Mouse (Mus musculus) hindbrain, embryonic 12.5 days (tissue): ENCODE results near the gene Pde6d. TPM values are rescaled to one million over a fixed set of nuclear protein-coding genes. Genes with fewer than 3 reads are reported as not detected.
"Not testable (repeated sequence)": the region's sequence is repeated elsewhere in the genome, so short reads cannot be mapped to it uniquely, and the experiment has no call there.

Experiments used
- ATAC-seq: fragments of 200-750 bp; cut with Nextera tagmentation; 2 replicates; pipeline ENCODE4 v1.8.0; 2017; ENCODE audit warnings: moderate TSS enrichment; ENCODE audit not compliant: low FRiP score
- H3K27ac ChIP-seq: fragments of 300-500 bp; sonication (generic); 2 replicates; pipeline ENCODE4 v1.5.1; 2016; ENCODE audit warnings: mild to moderate bottlenecking
- H3K27me3 ChIP-seq: fragments of 300-500 bp; sonication (generic); 2 replicates; pipeline ENCODE4 v1.6.1; 2016; ENCODE audit warnings: mild to moderate bottlenecking
- H3K36me3 ChIP-seq: fragments of 300-500 bp; sonication (generic); 2 replicates; pipeline ENCODE4 v1.6.1; 2016; ENCODE audit warnings: mild to moderate bottlenecking
- H3K4me1 ChIP-seq: fragments of 300-500 bp; sonication (generic); 2 replicates; pipeline ENCODE4 v1.6.1; 2016
- H3K4me2 ChIP-seq: fragments of 300-500 bp; sonication (generic); replicated peaks from 2 replicates; pipeline ENCODE4 v1.6.1; 2016; ENCODE audit warnings: mild to moderate bottlenecking
- H3K4me3 ChIP-seq: fragments of 300-500 bp; sonication (generic); 2 replicates; pipeline ENCODE4 v1.5.1; 2016; ENCODE audit warnings: mild to moderate bottlenecking
- H3K9ac ChIP-seq: fragments of 300-500 bp; sonication (generic); 2 replicates; pipeline ENCODE4 v1.6.1; 2016; ENCODE audit warnings: mild to moderate bottlenecking, moderate library complexity
- H3K9me3 ChIP-seq: fragments of 300-500 bp; sonication (generic); replicated peaks from 2 replicates; pipeline ENCODE4 v1.6.1; 2016; ENCODE audit warnings: mild to moderate bottlenecking
- WGBS: fragments of 180-500 bp; shearing (Covaris S2); methylation state at CpG from one replicate; pipeline ENCODE4 v1.1.7; 2016; 5-methylcytosine and 5-hydroxymethylcytosine counted together
- polyA plus RNA-seq: library from polyadenylated mRNA; unstranded; fragments of >200 nt; fragmentation: Nextera tagmentation; extraction: Ambion mirVana; gene quantifications from 2 replicates; pipeline ENCODE4 v1.2.1, GENCODE M21; 2016

The Pde6d gene
- polyA plus RNA-seq, 1 experiment from 2014 or later = 93.7 TPM

DNA sequence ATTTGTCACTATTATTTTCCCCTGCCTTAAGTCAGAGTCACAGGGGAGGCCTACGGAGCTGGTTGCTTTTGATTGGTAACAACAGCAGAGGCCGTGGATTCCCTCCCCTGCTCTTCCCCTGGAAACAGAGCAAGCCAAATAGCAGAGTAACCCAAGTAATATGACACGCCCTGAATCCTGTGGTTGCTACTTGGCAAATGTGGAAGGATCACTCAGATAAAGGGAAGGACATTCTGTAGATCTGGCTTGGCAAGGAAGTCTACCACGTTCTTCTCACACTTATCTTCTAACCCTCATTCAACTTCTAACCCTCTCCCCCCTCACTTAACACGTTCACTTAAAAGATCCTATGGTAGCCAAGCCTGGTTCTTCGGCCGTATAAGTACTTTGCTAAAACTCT lies 24.6 kb downstream of the Pde6d start:
- Histone ChIP-seq H3K36me3 (peaks cover 22% of the 10 kb centered on the region), H3K4me3 (no peak overlapping the region), H3K4me1 (no peaks in the 10 kb centered on the region), H3K9me3 (no peaks in the 10 kb centered on the region), H3K27me3 (no peaks in the 10 kb centered on the region), H3K27ac (no peak overlapping the region), H3K4me2 (no peak overlapping the region), H3K9ac (no peak overlapping the region)
- no peak for ATAC-seq
- 80% methylated on average over 7 of the region's 7 CpGs for WGBS

DNA sequence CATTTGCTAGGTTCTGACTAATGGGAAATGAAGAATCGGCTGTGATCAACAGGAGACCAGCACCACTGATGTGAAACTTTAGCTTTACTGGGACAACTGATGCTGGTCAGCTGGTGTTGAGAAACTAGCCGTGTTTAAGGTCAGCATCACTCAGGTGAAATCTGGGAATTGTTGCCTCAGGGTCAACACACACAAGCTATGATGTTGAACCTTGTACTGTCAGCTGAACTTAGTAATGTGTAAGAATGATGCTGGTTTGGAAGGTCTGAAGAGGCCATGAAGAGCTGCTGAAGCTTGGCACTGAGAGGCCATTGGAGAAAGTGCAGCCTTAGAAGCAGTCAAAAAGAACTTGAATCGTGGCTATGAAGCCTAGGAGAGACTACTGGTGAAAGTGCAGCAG lies 26.8 kb downstream of the Pde6d start:
- Histone ChIP-seq H3K4me2 (no peak overlapping the region), H3K4me3 (no peak overlapping the region), H3K27ac (no peak overlapping the region), H3K9me3 (no peaks in the 10 kb centered on the region), H3K9ac (no peak overlapping the region), H3K36me3 (peaks cover 18% of the 10 kb centered on the region; the same call in 1 of the 2 replicates), H3K4me1 (no peaks in the 10 kb centered on the region), H3K27me3 (no peaks in the 10 kb centered on the region)
- no peak for ATAC-seq
- 83% methylated on average over 3 of the region's 3 CpGs for WGBS

DNA sequence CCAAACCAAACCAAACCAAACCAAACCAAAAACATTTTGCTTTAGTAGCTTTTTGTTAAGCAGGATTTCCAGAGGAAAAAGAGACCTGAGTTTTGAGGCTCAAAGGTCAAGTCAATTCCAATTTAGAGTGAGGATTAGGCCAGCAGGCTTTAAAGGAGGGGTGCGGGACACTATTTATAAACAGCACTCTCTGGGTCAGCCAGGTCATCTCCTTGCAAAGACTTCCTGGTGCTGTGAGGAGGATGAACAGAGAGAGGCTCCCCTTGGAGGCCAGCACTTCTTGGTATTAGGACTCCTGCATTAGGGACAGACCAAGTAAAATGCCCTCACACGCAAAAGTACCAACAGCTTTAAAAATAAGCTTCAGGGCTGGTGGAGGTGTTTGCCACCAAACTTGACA lies 30.6 kb downstream of the Pde6d start:
- H3K27me3 ChIP-seq = no peaks in the 10 kb centered on the region
- H3K9me3 ChIP-seq = no peaks in the 10 kb centered on the region
- peaks cover 22% of the 10 kb centered on the region for H3K36me3 ChIP-seq
- 48% methylated on average over 2 of the region's 2 CpGs for WGBS
- no peak overlapping the region for H3K27ac ChIP-seq
- no peak overlapping the region for H3K4me2 ChIP-seq
- ATAC-seq = no peak
- H3K4me1 ChIP-seq = no peaks in the 10 kb centered on the region
- no peak overlapping the region for H3K9ac ChIP-seq
- H3K4me3 ChIP-seq = no peak overlapping the region

DNA sequence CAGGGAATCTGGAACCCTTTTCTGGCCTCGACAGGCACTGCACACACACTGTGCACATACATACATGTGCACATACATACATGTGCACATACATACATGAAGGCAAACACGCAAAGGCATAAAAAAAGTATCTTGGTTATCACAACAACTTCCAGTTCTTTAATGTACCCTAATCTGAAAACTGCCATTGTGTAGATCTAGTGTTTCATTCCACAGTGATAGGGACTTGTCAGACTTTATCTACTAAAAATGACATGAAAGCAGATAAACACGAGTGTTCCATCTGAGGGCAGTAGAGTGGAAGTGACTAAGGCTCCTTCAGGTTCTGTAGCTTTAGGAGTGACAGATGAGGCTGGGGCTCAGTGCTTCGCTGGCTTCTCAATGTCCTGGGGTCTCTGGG lies 31.1 kb downstream of the Pde6d start:
- WGBS = 88% methylated on average over 4 of the region's 4 CpGs
- peaks cover 21% of the 10 kb centered on the region for H3K36me3 ChIP-seq
- ATAC-seq = no peak

DNA sequence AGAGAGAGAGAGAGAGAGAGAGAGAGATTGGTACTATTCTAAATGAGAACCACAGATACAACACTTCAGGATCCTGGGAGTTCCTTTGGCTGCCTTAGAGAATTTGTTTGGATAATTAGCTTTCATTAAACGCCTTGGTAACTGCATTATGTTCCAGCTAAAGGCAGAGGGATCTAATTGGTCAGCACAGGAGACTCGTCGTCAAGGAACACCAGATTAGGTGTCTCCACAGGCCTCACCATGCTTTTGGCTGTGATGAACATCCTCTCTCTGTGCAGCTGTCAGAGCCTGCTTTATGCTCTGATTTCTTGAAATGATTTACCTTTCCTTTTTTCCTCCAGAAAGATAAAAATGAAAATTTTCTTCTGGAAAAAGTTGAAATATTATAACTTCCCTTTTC lies 35.6 kb downstream of the Pde6d start:
- no peak overlapping the region for H3K4me3 ChIP-seq
- no peak overlapping the region for H3K4me2 ChIP-seq
- ATAC-seq = no peak
- H3K4me1 ChIP-seq = no peaks in the 10 kb centered on the region
- H3K27ac ChIP-seq = no peak overlapping the region
- no peaks in the 10 kb centered on the region for H3K9me3 ChIP-seq
- WGBS = 68% methylated on average over 3 of the region's 3 CpGs
- peaks cover 59% of the 10 kb centered on the region for H3K36me3 ChIP-seq
- no peaks in the 10 kb centered on the region for H3K27me3 ChIP-seq
- no peak overlapping the region for H3K9ac ChIP-seq

More for the DNA sequence above, 31.1 kb downstream of the Pde6d start:
- H3K9ac ChIP-seq = no peak overlapping the region
- H3K9me3 ChIP-seq = no peaks in the 10 kb centered on the region
- no peak overlapping the region for H3K4me3 ChIP-seq
- no peaks in the 10 kb centered on the region for H3K4me1 ChIP-seq
- no peak overlapping the region for H3K27ac ChIP-seq
- H3K27me3 ChIP-seq = no peaks in the 10 kb centered on the region
- no peak overlapping the region for H3K4me2 ChIP-seq

DNA sequence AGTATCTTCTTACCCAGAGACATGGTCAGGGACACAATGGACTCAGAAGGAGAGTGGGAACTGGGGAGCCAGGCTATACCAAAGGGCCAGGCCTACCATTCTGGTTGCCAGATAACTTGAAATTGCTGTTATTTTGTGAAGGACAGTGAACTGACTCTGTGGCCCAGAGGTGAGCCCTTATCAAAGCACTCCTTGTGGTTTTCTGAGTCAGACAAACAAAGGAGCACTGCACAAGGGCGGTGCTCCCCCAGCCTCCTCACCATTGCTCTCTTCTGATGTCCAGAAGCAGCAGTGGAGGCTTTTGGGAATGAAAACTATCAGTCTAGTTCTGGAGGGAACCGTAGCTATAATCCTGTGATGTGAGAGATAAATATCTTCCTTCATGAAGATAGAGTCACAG lies 39.8 kb downstream of the Pde6d start:
- 91% methylated on average over 2 of the region's 2 CpGs for WGBS
- no peaks in the 10 kb centered on the region for H3K4me1 ChIP-seq
- H3K4me3 ChIP-seq = no peak overlapping the region
- no peaks in the 10 kb centered on the region for H3K27me3 ChIP-seq
- H3K4me2 ChIP-seq = no peak overlapping the region
- no peak for ATAC-seq
- H3K9me3 ChIP-seq = no peaks in the 10 kb centered on the region
- peaks cover 55% of the 10 kb centered on the region for H3K36me3 ChIP-seq
- H3K9ac ChIP-seq = no peak overlapping the region
- H3K27ac ChIP-seq = no peak overlapping the region

DNA sequence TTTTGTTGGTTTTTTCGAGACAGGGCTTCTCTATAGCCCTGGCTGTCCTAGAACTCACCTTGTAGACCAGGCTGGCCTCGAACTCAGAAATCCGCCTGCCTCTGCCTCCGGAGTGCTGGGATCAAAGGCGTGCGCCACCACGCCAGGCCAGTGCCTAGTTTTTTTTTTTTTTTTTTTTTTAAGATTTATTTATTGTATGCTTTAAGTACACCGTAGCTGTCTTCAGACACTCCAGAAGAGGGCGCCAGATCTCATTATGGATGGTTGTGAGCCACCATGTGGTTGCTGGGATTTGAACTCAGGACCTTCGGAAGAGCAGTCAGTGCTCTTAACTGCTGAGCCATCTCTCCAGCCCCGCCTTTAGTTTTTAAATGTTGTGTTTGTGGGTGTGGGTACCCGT lies 42.8 kb downstream of the Pde6d start:
- not testable (repeated sequence) for H3K9me3 ChIP-seq, H3K27me3 ChIP-seq, H3K4me1 ChIP-seq, H3K4me3 ChIP-seq, H3K27ac ChIP-seq, H3K9ac ChIP-seq, ATAC-seq, H3K4me2 ChIP-seq
- peaks cover 33% of the 10 kb centered on the region for H3K36me3 ChIP-seq
- 92% methylated on average over 12 of the region's 12 CpGs for WGBS

DNA sequence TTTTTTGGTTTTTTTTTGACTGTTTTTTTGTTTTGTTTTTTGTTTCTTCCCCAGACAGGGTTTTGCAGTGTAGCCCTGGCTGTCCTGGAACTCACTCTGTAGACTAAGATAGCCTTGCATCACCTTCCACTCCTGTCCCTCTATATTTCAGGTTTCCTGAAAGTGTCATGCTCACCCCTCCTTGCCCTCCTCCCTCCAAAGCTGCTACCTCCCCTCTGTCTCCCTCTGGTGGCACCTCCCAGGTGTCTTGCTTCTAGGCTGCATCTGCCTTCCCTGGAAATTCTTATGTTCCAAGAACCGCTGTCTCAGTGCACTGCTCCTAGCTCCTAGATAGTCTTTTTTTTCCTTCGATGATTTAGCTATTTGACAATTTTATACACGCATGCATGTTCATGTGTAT lies 44.0 kb downstream of the Pde6d start:
- Histone ChIP-seq H3K27me3 (no peaks in the 10 kb centered on the region), H3K27ac (no peak overlapping the region), H3K4me3 (no peak overlapping the region), H3K36me3 (peaks cover 25% of the 10 kb centered on the region), H3K9ac (no peak overlapping the region), H3K4me1 (no peaks in the 10 kb centered on the region), H3K9me3 (no peaks in the 10 kb centered on the region), H3K4me2 (no peak overlapping the region)
- WGBS = 59% methylated on average over 3 of the region's 3 CpGs
- no peak for ATAC-seq

DNA sequence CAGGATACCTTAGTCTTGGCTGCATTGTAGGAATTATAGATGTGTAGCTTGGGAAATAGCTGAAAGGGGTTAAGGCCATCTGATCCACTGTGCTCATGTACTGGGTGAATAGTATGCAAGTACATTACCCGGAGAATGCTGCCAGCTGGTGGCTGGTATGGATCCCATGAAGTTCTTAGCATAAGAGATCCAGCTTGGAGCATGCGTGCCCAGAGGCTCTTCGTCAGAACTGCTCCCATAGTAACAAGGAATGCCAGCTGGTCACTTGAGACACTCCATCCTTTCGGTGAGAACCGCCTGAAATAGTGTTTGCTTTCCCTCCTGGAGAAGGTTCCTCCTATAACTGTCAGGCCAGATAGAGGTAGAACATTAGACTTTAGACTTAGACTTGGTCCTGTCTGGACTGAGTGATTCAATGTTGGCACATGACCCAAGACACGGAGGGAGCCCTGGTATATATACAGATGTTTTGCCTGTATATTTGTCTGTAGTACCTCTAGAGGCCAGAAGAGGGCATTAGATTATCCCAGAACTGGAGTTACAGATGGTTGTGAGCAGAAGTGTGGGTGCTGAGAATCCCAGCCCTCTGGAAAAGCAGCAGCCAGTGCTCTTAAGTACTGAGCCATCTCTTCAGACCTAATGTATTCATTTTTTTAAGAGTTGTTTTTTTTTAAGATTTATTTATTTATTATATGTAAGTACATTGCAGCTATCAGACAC lies 48.9 kb downstream of the Pde6d start:
- no peaks in the 10 kb centered on the region for H3K9me3 ChIP-seq
- H3K4me3 ChIP-seq = no peak overlapping the region
- H3K27ac ChIP-seq = no peak overlapping the region
- H3K36me3 ChIP-seq = peaks cover 27% of the 10 kb centered on the region
- no peak overlapping the region for H3K4me2 ChIP-seq
- no peaks in the 10 kb centered on the region for H3K27me3 ChIP-seq
- peaks cover 29% of the 10 kb centered on the region for H3K4me1 ChIP-seq
- WGBS = 89% methylated on average over 6 of the region's 6 CpGs
- no peak for ATAC-seq
- no peak overlapping the region for H3K9ac ChIP-seq

DNA sequence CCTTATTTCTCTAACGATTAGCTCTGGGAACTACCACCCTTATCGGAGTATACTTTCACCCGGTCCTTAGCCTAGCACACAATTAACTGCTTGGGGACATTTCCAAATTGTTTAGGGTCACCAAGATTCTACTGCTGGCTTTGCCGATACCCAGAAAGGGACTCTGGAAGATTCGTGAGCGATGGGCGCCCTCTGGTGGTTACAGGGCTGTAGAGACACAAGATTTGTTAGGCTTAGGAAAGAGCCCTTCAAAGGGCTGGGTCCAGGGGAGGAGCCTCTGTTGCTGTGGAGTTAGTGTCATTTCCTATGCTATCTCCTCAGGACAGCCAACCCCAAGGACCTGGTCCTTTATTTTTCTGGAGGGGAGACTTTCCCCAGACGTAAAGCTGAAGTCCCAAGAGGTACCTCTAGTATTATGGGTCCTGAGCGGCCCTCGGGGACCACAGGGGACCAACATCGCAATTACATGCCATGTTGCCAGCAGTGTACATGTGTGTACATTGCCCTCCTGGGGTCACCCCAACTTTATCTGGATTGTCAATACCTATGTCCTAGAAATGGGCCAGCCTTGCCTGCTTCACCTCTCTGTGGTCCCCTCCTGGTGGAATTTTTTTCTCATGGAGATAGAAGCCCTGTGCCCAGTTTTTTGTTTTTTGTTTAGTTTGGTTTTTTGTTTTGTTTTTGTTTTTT lies 49.9 kb downstream of the Pde6d start:
- Histone ChIP-seq H3K27ac (peak overlapping the region; percentile 81), H3K4me1 (peaks cover 29% of the 10 kb centered on the region), H3K4me3 (no peak overlapping the region), H3K36me3 (peaks cover 27% of the 10 kb centered on the region), H3K4me2 (peak overlapping the region; percentile 36), H3K9ac (no peak overlapping the region), H3K9me3 (no peaks in the 10 kb centered on the region), H3K27me3 (no peaks in the 10 kb centered on the region)
- WGBS = 25% methylated on average over 11 of the region's 11 CpGs
- peak; percentile 54 for ATAC-seq

DNA sequence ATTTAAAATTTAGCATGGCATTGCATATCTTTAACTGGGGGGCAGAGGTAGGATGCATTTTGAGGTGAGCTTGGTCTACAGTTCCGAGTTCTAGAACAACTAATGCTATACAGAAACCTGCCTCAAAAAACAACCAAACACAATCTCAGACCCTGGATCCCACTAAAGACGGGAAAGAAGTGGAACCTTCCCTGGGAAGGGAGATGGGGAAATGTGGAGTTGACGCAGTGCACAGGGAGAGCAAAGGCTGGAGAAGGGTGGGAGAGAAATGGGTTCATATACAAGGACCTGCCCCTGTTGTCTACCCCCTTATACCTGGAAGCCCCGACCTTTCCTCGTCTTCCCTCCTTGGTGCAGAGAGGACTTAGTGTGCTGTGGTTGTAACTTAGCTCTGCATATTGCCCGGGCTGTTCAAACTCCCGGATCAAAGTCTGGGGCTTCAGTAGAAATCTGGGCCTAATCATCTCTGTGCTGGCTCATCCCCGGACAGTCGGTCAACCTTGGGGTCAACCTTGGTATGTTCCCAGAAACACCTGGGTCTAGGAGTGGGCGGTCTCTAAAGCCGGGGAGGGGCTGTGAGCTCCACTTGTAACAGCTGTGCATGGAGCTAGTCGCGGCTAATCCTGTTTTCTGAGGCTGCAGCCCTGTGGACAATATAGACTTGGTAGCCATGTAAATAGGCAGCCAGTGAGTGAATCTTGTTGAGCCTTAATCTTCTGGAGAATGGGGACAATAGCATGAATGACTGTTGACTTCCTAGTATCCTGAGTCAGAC lies 50.7 kb downstream of the Pde6d start:
- peak; percentile 4 for ATAC-seq
- Histone ChIP-seq H3K27ac (peak overlapping the region; percentile 81), H3K9me3 (no peaks in the 10 kb centered on the region), H3K9ac (peak overlapping the region; percentile 32; the same call in 1 of the 2 replicates), H3K4me3 (no peak overlapping the region), H3K4me1 (peaks cover 29% of the 10 kb centered on the region), H3K4me2 (peak overlapping the region; percentile 36), H3K36me3 (peaks cover 27% of the 10 kb centered on the region), H3K27me3 (no peaks in the 10 kb centered on the region)
- 5% methylated on average over 13 of the region's 13 CpGs for WGBS

DNA sequence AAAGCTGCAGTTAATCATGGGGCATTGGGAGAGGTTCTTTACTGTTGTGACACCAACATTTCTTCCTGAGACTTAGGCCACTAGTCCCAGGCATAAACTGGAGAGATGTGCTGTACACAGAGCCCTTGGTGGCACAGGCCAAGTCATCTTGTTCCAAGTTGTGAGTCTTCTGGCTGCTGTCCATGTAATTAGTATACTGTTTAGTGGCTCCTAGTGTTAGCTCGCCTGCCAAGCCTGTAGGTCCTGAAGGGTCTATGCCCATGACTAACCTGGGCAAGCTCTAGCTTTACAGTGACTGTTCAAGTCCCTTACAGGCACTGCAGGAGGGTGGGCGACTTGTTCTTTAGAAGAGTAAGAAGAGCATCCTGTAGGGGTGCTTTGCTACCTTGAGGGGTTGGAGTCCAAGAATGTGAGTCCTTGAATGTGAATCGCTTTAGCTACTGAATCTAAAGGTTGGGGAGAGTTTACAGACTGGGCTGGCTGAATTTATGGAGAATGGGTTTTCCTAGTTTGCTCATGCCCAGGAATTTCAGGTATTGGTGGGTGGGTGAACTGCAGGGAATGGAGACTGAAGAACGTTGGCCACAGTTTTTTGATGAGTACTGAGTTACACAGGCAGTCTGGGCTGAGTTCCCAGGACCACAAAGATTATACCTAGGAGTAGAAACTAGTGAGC lies 51.4 kb downstream of the Pde6d start:
- Histone ChIP-seq H3K9me3 (no peaks in the 10 kb centered on the region), H3K4me1 (peaks cover 29% of the 10 kb centered on the region), H3K27ac (peak overlapping the region; percentile 81), H3K4me2 (peak overlapping the region; percentile 36), H3K27me3 (no peaks in the 10 kb centered on the region), H3K9ac (peak overlapping the region; percentile 32; the same call in 1 of the 2 replicates), H3K36me3 (peaks cover 27% of the 10 kb centered on the region), H3K4me3 (no peak overlapping the region)
- no peak for ATAC-seq
- WGBS = 24% methylated on average over 4 of the region's 4 CpGs
